20 mouse cellular contexts compared by ENCODE assay signal in the genomic region with DNA sequence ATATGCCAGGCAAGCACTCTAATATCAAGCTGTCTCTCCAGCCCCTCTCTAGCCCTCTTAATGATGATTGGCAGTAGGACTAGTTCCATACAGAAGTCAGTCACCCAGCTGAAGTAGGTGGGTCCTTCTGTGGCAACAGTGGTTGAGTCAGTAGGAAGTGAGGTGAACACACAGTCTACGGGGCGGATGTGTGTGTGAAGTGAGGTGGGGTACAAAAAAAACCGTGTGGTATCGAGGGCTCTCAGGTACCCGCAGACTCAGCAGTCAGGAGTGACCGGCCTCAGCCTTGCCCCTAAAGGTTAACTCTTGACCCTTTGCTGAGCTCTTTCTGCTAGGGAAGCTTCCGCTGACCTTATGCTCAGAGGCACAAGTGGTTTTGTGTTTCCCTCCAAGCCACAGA. TPM values are rescaled to one million over a fixed set of nuclear protein-coding genes. Genes with fewer than 3 reads are reported as not detected.
DNase-seq lines count a peak whose midpoint lies in the region; ATAC-seq lines count a peak whose summit lies in the region.
"Had no signal": no experiment of that assay in that cellular context is flagged by ENCODE, and none has a peak within 500 bp of the region (broad histone marks: within the 10 kb centered on the region; RNA-seq: fewer than 3 reads in every experiment).

No protein-coding gene starts in this region.

- H3K4me2 ChIP-seq in lung, embryonic 16.5 days (ENCODE audit: low read depth, low read length), result no peak overlapping the region
- H3K4me2 ChIP-seq in kidney, embryonic 16.5 days (replicated peaks; ENCODE audit: low read depth, low read length), result no peak overlapping the region
- H3K4me2 ChIP-seq: embryonic facial prominence, embryonic 15.5 days; hindbrain, embryonic 15.5 days had no signal

- H3K27me3 ChIP-seq in lung, embryonic 16.5 days (ENCODE audit: control insufficient read depth, insufficient read depth, low read depth, low read length), result no peaks in the 10 kb centered on the region
- no peaks in the 10 kb centered on the region for H3K27me3 ChIP-seq in kidney, embryonic 16.5 days (ENCODE audit: insufficient read depth, low read length)
- H3K27me3 ChIP-seq: embryonic facial prominence, embryonic 15.5 days; hindbrain, embryonic 15.5 days had no signal

- no peaks in the 10 kb centered on the region for H3K36me3 ChIP-seq in lung, embryonic 16.5 days (ENCODE audit: control insufficient read depth, insufficient read depth, low read length)
- H3K36me3 ChIP-seq in kidney, embryonic 16.5 days (ENCODE audit: insufficient read depth, low read length), result no peaks in the 10 kb centered on the region
- H3K36me3 ChIP-seq: embryonic facial prominence, embryonic 15.5 days; hindbrain, embryonic 15.5 days; kidney, embryonic 15.5 days had no signal

- no peaks in the 10 kb centered on the region for H3K9me3 ChIP-seq in lung, embryonic 16.5 days (ENCODE audit: control insufficient read depth, low read length)
- no peaks in the 10 kb centered on the region for H3K9me3 ChIP-seq in kidney, embryonic 16.5 days (ENCODE audit: low read length)
- H3K9me3 ChIP-seq: embryonic facial prominence, embryonic 15.5 days; hindbrain, embryonic 15.5 days; kidney, embryonic 15.5 days had no signal

- H3K9ac ChIP-seq in lung, embryonic 16.5 days (ENCODE audit: low read length), result no peak overlapping the region
- no peak overlapping the region for H3K9ac ChIP-seq in kidney, embryonic 16.5 days (replicated peaks; ENCODE audit: low read length)
- H3K9ac ChIP-seq: embryonic facial prominence, embryonic 15.5 days; forebrain, postnatal 0 days; hindbrain, embryonic 15.5 days; kidney, embryonic 15.5 days had no signal

- 35% methylated on average over 7 of the region's 7 CpGs for WGBS in lung, embryonic 16.5 days
- WGBS in kidney, embryonic 16.5 days, result 40% methylated on average over 7 of the region's 7 CpGs

- DNase-seq in lung, postnatal 14 days, result no peak
- DNase-seq in thymus, postnatal 25 days, result peak; percentile 56
- no peak for DNase-seq in heart, postnatal 4 days
- no peak for DNase-seq in layer of hippocampus, postnatal 25 days (ENCODE audit: extremely low spot score in 1 of 2, low spot score in 1 of 2)
- DNase-seq: adrenal gland, adult 2 months; cerebellum, postnatal 25 days; forebrain, postnatal 0 days; gastrocnemius, postnatal 25 days; layer of hippocampus, postnatal 36 days had no signal

- H3K4me3 ChIP-seq in lung, embryonic 16.5 days (ENCODE audit: low read length), result no peak overlapping the region
- no peak overlapping the region for H3K4me3 ChIP-seq in kidney, embryonic 16.5 days (ENCODE audit: low read length)
- H3K4me3 ChIP-seq: embryonic facial prominence, embryonic 15.5 days; hindbrain, embryonic 15.5 days; kidney, embryonic 15.5 days; myocyte had no signal

- ATAC-seq in lung, embryonic 16.5 days (ENCODE audit: low read depth), result peak; percentile 32; the same call in 1 of the 2 replicates
- ATAC-seq in granulocyte monocyte progenitor cell, adult 5-6 weeks (replicated peaks; ENCODE audit: poor library complexity, severe bottlenecking), result peak; percentile 71
- peak; percentile 75 for ATAC-seq in megakaryocyte, adult 5-6 weeks (ENCODE audit: poor library complexity, severe bottlenecking)
- ATAC-seq in kidney, embryonic 16.5 days (ENCODE audit: low FRiP score, low TSS enrichment), result no peak
- ATAC-seq: forebrain, postnatal 0 days; Patski had no signal

- no peak overlapping the region for H3K27ac ChIP-seq in lung, embryonic 16.5 days (ENCODE audit: low read length)
- no peak overlapping the region for H3K27ac ChIP-seq in kidney, embryonic 16.5 days (ENCODE audit: low read length)
- H3K27ac ChIP-seq: embryonic facial prominence, embryonic 15.5 days; hindbrain, embryonic 15.5 days; kidney, embryonic 15.5 days had no signal

- peaks cover 10% of the 10 kb centered on the region; the same call in 1 of the 2 replicates for H3K4me1 ChIP-seq in lung, embryonic 16.5 days (replicated peaks; ENCODE audit: control insufficient read depth, insufficient read depth, low read length)
- H3K4me1 ChIP-seq in kidney, embryonic 16.5 days (ENCODE audit: insufficient read depth, low read length), result peaks cover 18% of the 10 kb centered on the region

RNA-seq across cellular contexts. Expression of a gene that starts 7.2 kb away (rescaled TPM):
- 0.11 and 0.34 TPM in 2 replicates for polyA plus RNA-seq in lung, embryonic 16.5 days (2015; fragmentation: Nextera tagmentation; extraction: Ambion mirVana)
- total RNA-seq in granulocyte monocyte progenitor cell, adult 5-6 weeks (2014; fragmentation: Nextera tagmentation), result not detected in 2 replicates
- total RNA-seq in granulocyte monocyte progenitor cell, adult 5-6 weeks (2017), result not detected in 2 replicates
- total RNA-seq in megakaryocyte, adult 5-6 weeks (2015), result not detected in 2 replicates
- total RNA-seq in megakaryocyte, adult 5-6 weeks (2017), result not detected in 2 replicates
- under 1 TPM in 1 of 2 experiments, not detected in 1; 0.17 TPM for total RNA-seq in heart, postnatal 4 days (2021)
- polyA plus RNA-seq in kidney, embryonic 16.5 days (2015; fragmentation: Nextera tagmentation; extraction: Ambion mirVana), result 0.34 and 0.68 TPM in 2 replicates
- under 1 TPM; 0.39 to 0.56 TPM for total RNA-seq in layer of hippocampus, postnatal 25 days (2021)
- total RNA-seq: gastrocnemius, postnatal 25 days had no signal
- polyA plus RNA-seq: limb, embryonic 11.5 days; myocyte had no signal

RNA-seq across cellular contexts. Expression of a gene that starts 27.9 kb away (rescaled TPM):
- 15.4 and 19.2 TPM in 2 replicates for polyA plus RNA-seq in lung, embryonic 16.5 days (2015; fragmentation: Nextera tagmentation; extraction: Ambion mirVana)
- total RNA-seq in granulocyte monocyte progenitor cell, adult 5-6 weeks (2014; fragmentation: Nextera tagmentation), result not detected in 2 replicates
- 0.46 TPM in 1 of 2 replicates, not detected in the other for total RNA-seq in granulocyte monocyte progenitor cell, adult 5-6 weeks (2017)
- not detected in 2 replicates for total RNA-seq in megakaryocyte, adult 5-6 weeks (2015)
- 0.11 TPM in 1 of 2 replicates, not detected in the other for total RNA-seq in megakaryocyte, adult 5-6 weeks (2017)
- 1 to 10 TPM; 3.3 to 3.5 TPM for total RNA-seq in heart, postnatal 4 days (2021)
- 1.9 and 2.5 TPM in 2 replicates for polyA plus RNA-seq in kidney, embryonic 16.5 days (2015; fragmentation: Nextera tagmentation; extraction: Ambion mirVana)
- 1 to 10 TPM; 3.1 to 3.9 TPM for total RNA-seq in layer of hippocampus, postnatal 25 days (2021)
- total RNA-seq: gastrocnemius, postnatal 25 days had no signal
- polyA plus RNA-seq: myocyte had no signal

RNA-seq across cellular contexts. Expression of a gene that starts 41.9 kb away (rescaled TPM):
- 0.21 TPM in 1 of 2 replicates, not detected in the other for polyA plus RNA-seq in lung, embryonic 16.5 days (2015; fragmentation: Nextera tagmentation; extraction: Ambion mirVana)
- total RNA-seq in granulocyte monocyte progenitor cell, adult 5-6 weeks (2014; fragmentation: Nextera tagmentation), result 1.4 TPM in 1 of 2 replicates, not detected in the other
- total RNA-seq in granulocyte monocyte progenitor cell, adult 5-6 weeks (2017), result not detected in 2 replicates
- total RNA-seq in megakaryocyte, adult 5-6 weeks (2015), result 8.6 and 8.7 TPM in 2 replicates
- 9.1 and 10.1 TPM in 2 replicates for total RNA-seq in megakaryocyte, adult 5-6 weeks (2017)
- total RNA-seq in heart, postnatal 4 days (2021), result not detected
- 0.12 TPM in 1 of 2 replicates, not detected in the other for polyA plus RNA-seq in kidney, embryonic 16.5 days (2015; fragmentation: Nextera tagmentation; extraction: Ambion mirVana)
- total RNA-seq in layer of hippocampus, postnatal 25 days (2021), result not detected
- total RNA-seq: forebrain, postnatal 0 days; layer of hippocampus, postnatal 36 days had no signal
- polyA plus RNA-seq: embryonic facial prominence, embryonic 15.5 days; hindbrain, embryonic 15.5 days; myocyte; Patski had no signal

RNA-seq across cellular contexts. Expression of a gene that starts 48.7 kb away (rescaled TPM):
- polyA plus RNA-seq in lung, embryonic 16.5 days (2015; fragmentation: Nextera tagmentation; extraction: Ambion mirVana), result 662 and 695 TPM in 2 replicates
- 629 and 731 TPM in 2 replicates for total RNA-seq in granulocyte monocyte progenitor cell, adult 5-6 weeks (2014; fragmentation: Nextera tagmentation)
- 281 and 350 TPM in 2 replicates for total RNA-seq in granulocyte monocyte progenitor cell, adult 5-6 weeks (2017)
- 667 and 741 TPM in 2 replicates for total RNA-seq in megakaryocyte, adult 5-6 weeks (2015)
- total RNA-seq in megakaryocyte, adult 5-6 weeks (2017), result 334 and 340 TPM in 2 replicates
- 100 to 1,000 TPM; 230 to 244 TPM for total RNA-seq in heart, postnatal 4 days (2021)
- polyA plus RNA-seq in kidney, embryonic 16.5 days (2015; fragmentation: Nextera tagmentation; extraction: Ambion mirVana), result 280 and 282 TPM in 2 replicates
- total RNA-seq in layer of hippocampus, postnatal 25 days (2021), result 10 to 100 TPM; 10.4 to 12.1 TPM

RNA-seq across cellular contexts. Expression of a gene that starts 53.9 kb away (rescaled TPM):
- polyA plus RNA-seq in lung, embryonic 16.5 days (2015; fragmentation: Nextera tagmentation; extraction: Ambion mirVana), result not detected in 2 replicates
- total RNA-seq in granulocyte monocyte progenitor cell, adult 5-6 weeks (2014; fragmentation: Nextera tagmentation), result not detected in 2 replicates
- not detected in 2 replicates for total RNA-seq in granulocyte monocyte progenitor cell, adult 5-6 weeks (2017)
- total RNA-seq in megakaryocyte, adult 5-6 weeks (2015), result not detected in 2 replicates
- not detected in 2 replicates for total RNA-seq in megakaryocyte, adult 5-6 weeks (2017)
- not detected for total RNA-seq in heart, postnatal 4 days (2021)
- not detected in 2 replicates for polyA plus RNA-seq in kidney, embryonic 16.5 days (2015; fragmentation: Nextera tagmentation; extraction: Ambion mirVana)
- not detected for total RNA-seq in layer of hippocampus, postnatal 25 days (2021)
- total RNA-seq: adrenal gland, adult 2 months; forebrain, postnatal 0 days; gastrocnemius, postnatal 25 days; layer of hippocampus, postnatal 36 days had no signal
- polyA plus RNA-seq: adrenal gland, adult 2 months; heart, embryonic 14.5 days; kidney, embryonic 15.5 days; myocyte; Patski had no signal

Comparison
In these comparisons a context has a peak if more than half of its experiments do, and no peak if none do; other contexts are left out.
1. RNA of a gene that starts 41.9 kb away (total RNA-seq): 8.6 to 10.1 TPM in megakaryocyte, adult 5-6 weeks; 1.4 TPM in granulocyte monocyte progenitor cell, adult 5-6 weeks, not detected in layer of hippocampus, postnatal 25 days and not detected in heart, postnatal 4 days; every median in the first group is over 4 times any median in the second.